Mouse (Mus musculus): ENCODE measurements around the gene Pik3ca. TPM values are rescaled to one million over a fixed set of nuclear protein-coding genes. Genes with fewer than 3 reads are reported as not detected.

Pik3ca gene
- polyA plus RNA-seq, 1 experiment from 2014 or later = 8.2 TPM

- Histone ChIP-seq H3K36me3 (ENCODE audit: control insufficient read depth, insufficient read depth, low read length) (0 out of 2 replicates have a peak, but pooled peaks cover 9% of the 10 kb centered on the region), H3K9ac (ENCODE audit: low read length) (no peak overlapping the region), H3K27me3 (ENCODE audit: control insufficient read depth, insufficient read depth, low read length) (no peaks in the 10 kb centered on the region), H3K4me3 (replicated peaks; ENCODE audit: low read length) (no peak overlapping the region), H3K4me2 (ENCODE audit: low read depth, low read length) (no peak overlapping the region), H3K27ac (ENCODE audit: low read length) (no peak overlapping the region), H3K4me1 (ENCODE audit: control insufficient read depth, insufficient read depth, low read length) (no peaks in the 10 kb centered on the region), H3K9me3 (replicated peaks; ENCODE audit: control insufficient read depth, low read length) (no peaks in the 10 kb centered on the region)
- WGBS = 77% methylated on average over 11 of the region's 11 CpGs
- ATAC-seq (ENCODE audit: insufficient read depth, low FRiP score) = no peak
These were observed 57.0 kb downstream of the Pik3ca start for GRCm38 (mm10) chr3:32454329-32455021.

GRCm38 (mm10) chr3:32459777-32460176, 62.3 kb downstream of the Pik3ca start:
- H3K36me3 ChIP-seq (ENCODE audit: control insufficient read depth, insufficient read depth, low read length) = peaks cover 31% of the 10 kb centered on the region
- no peak overlapping the region for H3K27ac ChIP-seq (ENCODE audit: low read length)
- H3K27me3 ChIP-seq (ENCODE audit: control insufficient read depth, insufficient read depth, low read length) = no peaks in the 10 kb centered on the region
- no peaks in the 10 kb centered on the region for H3K9me3 ChIP-seq (replicated peaks; ENCODE audit: control insufficient read depth, low read length)
- 63% methylated on average over 4 of the region's 4 CpGs for WGBS
- no peaks in the 10 kb centered on the region for H3K4me1 ChIP-seq (ENCODE audit: control insufficient read depth, insufficient read depth, low read length)
- no peak overlapping the region for H3K4me2 ChIP-seq (ENCODE audit: low read depth, low read length)
- no peak overlapping the region for H3K9ac ChIP-seq (ENCODE audit: low read length)
- no peak overlapping the region for H3K4me3 ChIP-seq (replicated peaks; ENCODE audit: low read length)
- no peak for ATAC-seq (ENCODE audit: insufficient read depth, low FRiP score)

GRCm38 (mm10) chr3:32467321-32467720, 69.8 kb downstream of the Pik3ca start:
- peaks cover 4% of the 10 kb centered on the region; the same call in 1 of the 2 replicates for H3K36me3 ChIP-seq (ENCODE audit: control insufficient read depth, insufficient read depth, low read length)
- no peak overlapping the region for H3K4me3 ChIP-seq (replicated peaks; ENCODE audit: low read length)
- no peak overlapping the region for H3K4me2 ChIP-seq (ENCODE audit: low read depth, low read length)
- H3K27ac ChIP-seq (ENCODE audit: low read length) = no peak overlapping the region
- WGBS = 95% methylated on average over 4 of the region's 4 CpGs
- H3K27me3 ChIP-seq (ENCODE audit: control insufficient read depth, insufficient read depth, low read length) = no peaks in the 10 kb centered on the region
- no peaks in the 10 kb centered on the region for H3K9me3 ChIP-seq (replicated peaks; ENCODE audit: control insufficient read depth, low read length)
- no peak for ATAC-seq (ENCODE audit: insufficient read depth, low FRiP score)
- no peak overlapping the region for H3K9ac ChIP-seq (ENCODE audit: low read length)
- 0 out of 2 replicates have a peak, but pooled peaks cover 3% of the 10 kb centered on the region for H3K4me1 ChIP-seq (ENCODE audit: control insufficient read depth, insufficient read depth, low read length)

DNA sequence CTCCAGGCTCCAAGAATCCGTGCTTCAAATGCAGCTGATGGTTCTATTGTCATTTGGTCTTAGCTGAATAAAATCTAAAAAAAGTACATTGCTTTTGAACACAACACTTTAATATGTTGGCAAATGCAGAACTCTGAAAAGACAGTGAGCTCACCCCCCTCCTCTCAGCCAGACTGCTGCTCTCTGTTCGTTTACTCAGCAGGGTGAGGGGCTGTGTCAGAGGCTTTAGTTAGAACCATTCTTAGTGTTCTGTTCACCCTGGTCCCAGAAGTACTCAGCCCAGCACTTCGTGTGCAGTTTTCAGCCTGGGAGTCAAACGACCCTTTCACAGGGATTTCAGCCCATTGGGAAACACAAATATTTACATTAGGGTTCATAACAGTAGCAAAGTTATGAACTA, 70.9 kb downstream of the Pik3ca start:
- Histone ChIP-seq H3K36me3 (ENCODE audit: control insufficient read depth, insufficient read depth, low read length) (no peaks in the 10 kb centered on the region), H3K4me3 (replicated peaks; ENCODE audit: low read length) (no peak overlapping the region), H3K4me1 (ENCODE audit: control insufficient read depth, insufficient read depth, low read length) (0 out of 2 replicates have a peak, but pooled peaks cover 7% of the 10 kb centered on the region), H3K4me2 (ENCODE audit: low read depth, low read length) (no peak overlapping the region), H3K27me3 (ENCODE audit: control insufficient read depth, insufficient read depth, low read length) (no peaks in the 10 kb centered on the region), H3K27ac (ENCODE audit: low read length) (no peak overlapping the region), H3K9ac (ENCODE audit: low read length) (no peak overlapping the region), H3K9me3 (replicated peaks; ENCODE audit: control insufficient read depth, low read length) (no peaks in the 10 kb centered on the region)
- ATAC-seq (ENCODE audit: insufficient read depth, low FRiP score) = no peak
- 39% methylated on average over 4 of the region's 4 CpGs for WGBS

- Histone ChIP-seq H3K9me3 (replicated peaks; ENCODE audit: control insufficient read depth, low read length) (no peaks in the 10 kb centered on the region), H3K4me1 (ENCODE audit: control insufficient read depth, insufficient read depth, low read length) (0 out of 2 replicates have a peak, but pooled peaks cover 7% of the 10 kb centered on the region), H3K36me3 (ENCODE audit: control insufficient read depth, insufficient read depth, low read length) (no peaks in the 10 kb centered on the region), H3K27ac (ENCODE audit: low read length) (no peak overlapping the region), H3K27me3 (ENCODE audit: control insufficient read depth, insufficient read depth, low read length) (no peaks in the 10 kb centered on the region), H3K4me3 (replicated peaks; ENCODE audit: low read length) (no peak overlapping the region), H3K9ac (ENCODE audit: low read length) (no peak overlapping the region), H3K4me2 (ENCODE audit: low read depth, low read length) (no peak overlapping the region)
- no peak for ATAC-seq (ENCODE audit: insufficient read depth, low FRiP score)
- 84% methylated on average over 7 of the region's 7 CpGs for WGBS
These were observed 73.0 kb downstream of the Pik3ca start for GRCm38 (mm10) chr3:32470449-32470848.

- H3K9me3 ChIP-seq (replicated peaks; ENCODE audit: control insufficient read depth, low read length) = no peaks in the 10 kb centered on the region
- no peak overlapping the region for H3K27ac ChIP-seq (ENCODE audit: low read length)
- peak; percentile 37; the same call in 1 of the 2 replicates for ATAC-seq (ENCODE audit: insufficient read depth, low FRiP score)
- no peaks in the 10 kb centered on the region for H3K27me3 ChIP-seq (ENCODE audit: control insufficient read depth, insufficient read depth, low read length)
- H3K36me3 ChIP-seq (ENCODE audit: control insufficient read depth, insufficient read depth, low read length) = no peaks in the 10 kb centered on the region
- no peak overlapping the region for H3K4me3 ChIP-seq (replicated peaks; ENCODE audit: low read length)
- H3K4me1 ChIP-seq (ENCODE audit: control insufficient read depth, insufficient read depth, low read length) = 0 out of 2 replicates have a peak, but pooled peaks cover 7% of the 10 kb centered on the region
- 52% methylated on average over 6 of the region's 6 CpGs for WGBS
- no peak overlapping the region for H3K9ac ChIP-seq (ENCODE audit: low read length)
- H3K4me2 ChIP-seq (ENCODE audit: low read depth, low read length) = no peak overlapping the region
These were observed 73.6 kb downstream of the Pik3ca start for GRCm38 (mm10) chr3:32471098-32471497.

- Histone ChIP-seq H3K4me2 (ENCODE audit: low read depth, low read length) (no peak overlapping the region), H3K9ac (ENCODE audit: low read length) (no peak overlapping the region), H3K4me3 (replicated peaks; ENCODE audit: low read length) (no peak overlapping the region), H3K9me3 (replicated peaks; ENCODE audit: control insufficient read depth, low read length) (no peaks in the 10 kb centered on the region), H3K27me3 (ENCODE audit: control insufficient read depth, insufficient read depth, low read length) (no peaks in the 10 kb centered on the region), H3K27ac (ENCODE audit: low read length) (no peak overlapping the region), H3K4me1 (ENCODE audit: control insufficient read depth, insufficient read depth, low read length) (0 out of 2 replicates have a peak, but pooled peaks cover 7% of the 10 kb centered on the region), H3K36me3 (ENCODE audit: control insufficient read depth, insufficient read depth, low read length) (no peaks in the 10 kb centered on the region)
- ATAC-seq (ENCODE audit: insufficient read depth, low FRiP score) = peak; percentile 62
- WGBS = 61% methylated on average over 14 of the region's 14 CpGs
These were observed 74.9 kb downstream of the Pik3ca start for GRCm38 (mm10) chr3:32472191-32472900.

- Histone ChIP-seq H3K9me3 (replicated peaks; ENCODE audit: control insufficient read depth, low read length) (no peaks in the 10 kb centered on the region), H3K27ac (ENCODE audit: low read length) (no peak overlapping the region), H3K36me3 (ENCODE audit: control insufficient read depth, insufficient read depth, low read length) (no peaks in the 10 kb centered on the region), H3K4me2 (ENCODE audit: low read depth, low read length) (no peak overlapping the region), H3K4me3 (replicated peaks; ENCODE audit: low read length) (no peak overlapping the region), H3K9ac (ENCODE audit: low read length) (no peak overlapping the region), H3K4me1 (ENCODE audit: control insufficient read depth, insufficient read depth, low read length) (0 out of 2 replicates have a peak, but pooled peaks cover 7% of the 10 kb centered on the region), H3K27me3 (ENCODE audit: control insufficient read depth, insufficient read depth, low read length) (no peaks in the 10 kb centered on the region)
- 72% methylated on average over 10 of the region's 10 CpGs for WGBS
- no peak for ATAC-seq (ENCODE audit: insufficient read depth, low FRiP score)
These were observed 75.7 kb downstream of the Pik3ca start for GRCm38 (mm10) chr3:32473184-32473583.

GRCm38 (mm10) chr3:32479961-32480360, 82.5 kb downstream of the Pik3ca start:
- no peak for ATAC-seq (ENCODE audit: insufficient read depth, low FRiP score)
- no peaks in the 10 kb centered on the region for H3K36me3 ChIP-seq (ENCODE audit: control insufficient read depth, insufficient read depth, low read length)
- H3K9me3 ChIP-seq (replicated peaks; ENCODE audit: control insufficient read depth, low read length) = no peaks in the 10 kb centered on the region
- no peaks in the 10 kb centered on the region for H3K4me1 ChIP-seq (ENCODE audit: control insufficient read depth, insufficient read depth, low read length)
- H3K27ac ChIP-seq (ENCODE audit: low read length) = no peak overlapping the region
- WGBS = 87% methylated on average over 7 of the region's 7 CpGs
- H3K4me3 ChIP-seq (replicated peaks; ENCODE audit: low read length) = no peak overlapping the region
- no peak overlapping the region for H3K9ac ChIP-seq (ENCODE audit: low read length)
- no peak overlapping the region for H3K4me2 ChIP-seq (ENCODE audit: low read depth, low read length)
- H3K27me3 ChIP-seq (ENCODE audit: control insufficient read depth, insufficient read depth, low read length) = no peaks in the 10 kb centered on the region

All from stomach, embryonic 16.5 days (tissue).